Mouse (Mus musculus) hindbrain, embryonic 14.5 days (tissue): Measurements from ENCODE around the gene Foxn2. TPM values are rescaled to one million over a fixed set of nuclear protein-coding genes. Genes with fewer than 3 reads are reported as not detected.

ENCODE experiments used
- ATAC-seq: fragments of 200-750 bp; cut with Nextera tagmentation; 2 replicates; pipeline ENCODE4 v1.8.0; 2017; ENCODE audit warnings: moderate number of reproducible peaks, mild to moderate bottlenecking, moderate TSS enrichment, moderate library complexity; ENCODE audit not compliant: low FRiP score
- DNase-seq: peaks from one replicate; pipeline ENCODE4 v3.0.0-alpha.2; 2015; ENCODE audit warnings: low spot score
- H3K27ac ChIP-seq: fragments of 300-500 bp; sonication (generic); 2 replicates; pipeline ENCODE4 v1.5.1; 2014; ENCODE audit warnings: mild to moderate bottlenecking, moderate library complexity
- H3K27me3 ChIP-seq: fragments of 300-500 bp; sonication (generic); 2 replicates; pipeline ENCODE4 v1.6.1; 2014; ENCODE audit warnings: mild to moderate bottlenecking, low read length, mixed read lengths; ENCODE audit not compliant: control insufficient read depth, insufficient read depth
- H3K36me3 ChIP-seq: fragments of 300-500 bp; sonication (generic); replicated peaks from 2 replicates; pipeline ENCODE4 v1.6.1; 2014; ENCODE audit not compliant: control insufficient read depth, insufficient read depth
- H3K4me1 ChIP-seq: fragments of 300-500 bp; sonication (generic); replicated peaks from 2 replicates; pipeline ENCODE4 v1.6.1; 2014; ENCODE audit warnings: antibody characterized with exemption, low read length, mixed read lengths; ENCODE audit not compliant: control insufficient read depth, insufficient read depth
- H3K4me2 ChIP-seq: fragments of 300-500 bp; sonication (generic); replicated peaks from 2 replicates; pipeline ENCODE4 v1.6.1; 2014; ENCODE audit warnings: mild to moderate bottlenecking, moderate library complexity
- H3K4me3 ChIP-seq: fragments of 300-500 bp; sonication (generic); replicated peaks from 2 replicates; pipeline ENCODE4 v1.5.1; 2014; ENCODE audit warnings: mild to moderate bottlenecking, low read length
- H3K9ac ChIP-seq: fragments of 300-500 bp; sonication (generic); 2 replicates; pipeline ENCODE4 v1.6.1; 2014
- H3K9me3 ChIP-seq: fragments of 300-500 bp; sonication (generic); 2 replicates; pipeline ENCODE4 v1.6.1; 2016; ENCODE audit warnings: low read length; ENCODE audit not compliant: control insufficient read depth
- WGBS: fragments of 180-500 bp; shearing (Covaris S2); extraction: QIAGEN DNeasy Blood & Tissue Kit; methylation state at CpG from one replicate; pipeline ENCODE4 v1.1.7; 2014; 5-methylcytosine and 5-hydroxymethylcytosine counted together
- polyA plus RNA-seq: library from polyadenylated mRNA; unstranded; fragments of >200 nt; fragmentation: Nextera tagmentation; extraction: Ambion mirVana; gene quantifications from 2 replicates; pipeline ENCODE4 v1.2.1, GENCODE M21; 2014

The Foxn2 gene
- 6.9 and 7.0 TPM in 2 replicates for polyA plus RNA-seq

DNA sequence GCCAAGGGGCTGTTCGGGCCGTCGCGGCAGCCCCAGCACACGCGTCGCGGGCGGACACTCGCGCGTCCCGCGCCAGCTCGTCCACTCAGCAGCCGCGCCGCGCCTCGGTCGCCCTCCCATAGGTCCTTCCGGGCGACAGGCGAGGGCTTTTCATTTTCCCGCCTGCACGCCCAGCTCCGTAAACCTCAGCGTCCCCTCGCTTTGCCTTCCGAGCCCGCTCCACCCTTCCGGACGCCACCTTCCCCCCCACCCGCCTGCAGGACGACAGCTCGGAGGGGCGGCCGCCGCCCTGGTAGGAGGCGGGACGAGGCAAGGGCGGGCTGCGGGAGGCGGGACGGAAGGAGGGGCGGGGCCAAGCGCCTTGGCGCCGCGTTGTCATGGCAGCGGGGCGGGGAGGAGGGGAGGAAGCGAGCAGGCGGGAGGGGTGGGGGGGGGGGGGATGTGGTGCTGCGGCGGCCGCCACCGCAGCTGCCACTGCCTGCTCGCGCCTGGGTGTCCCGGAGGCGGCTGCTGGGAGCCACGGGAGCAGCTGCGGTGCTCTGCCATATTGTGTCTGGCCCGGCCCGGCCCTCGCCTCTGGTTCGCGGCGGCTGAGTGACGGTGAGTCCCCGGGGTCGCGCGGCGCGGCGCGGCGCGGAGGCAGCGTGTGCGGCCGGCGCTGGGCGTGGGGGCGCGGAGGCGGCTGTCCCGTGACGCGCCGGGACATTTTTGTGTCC is at the start of gene Foxn2:
Foxn2 (plus strand) TSS at position 427 of the 716 bp plus-strand sequence.
- WGBS: under 1% methylated on average over 80 of the region's 93 CpGs
- no peaks in the 10 kb centered on the region for H3K36me3 ChIP-seq
- peak; percentile 95 for ATAC-seq

GRCm38 (mm10) chr17:88397501-88397900 is 43.0 kb upstream of the Foxn2 start:
- H3K27me3 ChIP-seq: no peaks in the 10 kb centered on the region
- H3K4me3 ChIP-seq: no peak overlapping the region
- no peak overlapping the region for H3K4me2 ChIP-seq
- no peaks in the 10 kb centered on the region for H3K9me3 ChIP-seq
- no peak for DNase-seq
- H3K27ac ChIP-seq: no peak overlapping the region
- H3K4me1 ChIP-seq: 0 out of 2 replicates have a peak, but pooled peaks cover 4% of the 10 kb centered on the region
- no peak overlapping the region for H3K9ac ChIP-seq
- H3K36me3 ChIP-seq: no peaks in the 10 kb centered on the region
- ATAC-seq: no peak
- WGBS: 86% methylated on average over 6 of the region's 6 CpGs

More for the DNA sequence above, at the start of gene Foxn2:
- peaks cover 5% of the 10 kb centered on the region; the same call in 1 of the 2 replicates for H3K4me1 ChIP-seq
- peak within 1 kb of the TSS; percentile 96 for H3K4me3 ChIP-seq
- DNase-seq: peak; percentile 88
- peak within 1 kb of the TSS; percentile 85 for H3K4me2 ChIP-seq
- H3K9me3 ChIP-seq: no peaks in the 10 kb centered on the region
- H3K9ac ChIP-seq: peak within 1 kb of the TSS; percentile 78
- peak within 1 kb of the TSS; percentile 91 for H3K27ac ChIP-seq
- H3K27me3 ChIP-seq: no peaks in the 10 kb centered on the region

- no peaks in the 10 kb centered on the region for H3K36me3 ChIP-seq
- no peak overlapping the region for H3K4me2 ChIP-seq
- no peak for DNase-seq
- H3K27ac ChIP-seq: no peak overlapping the region
- WGBS: 90% methylated on average over 6 of the region's 6 CpGs
- no peak overlapping the region for H3K4me3 ChIP-seq
- H3K9me3 ChIP-seq: no peaks in the 10 kb centered on the region
- H3K27me3 ChIP-seq: no peaks in the 10 kb centered on the region
- H3K4me1 ChIP-seq: 0 out of 2 replicates have a peak, but pooled peaks cover 4% of the 10 kb centered on the region
- ATAC-seq: no peak
- H3K9ac ChIP-seq: no peak overlapping the region
Measured at GRCm38 (mm10) chr17:88398090-88398489, 42.4 kb upstream of the Foxn2 start.

GRCm38 (mm10) chr17:88398854-88399253 is 41.7 kb upstream of the Foxn2 start:
- Histone ChIP-seq H3K4me3 (no peak overlapping the region), H3K4me2 (no peak overlapping the region), H3K4me1 (0 out of 2 replicates have a peak, but pooled peaks cover 4% of the 10 kb centered on the region), H3K27me3 (no peaks in the 10 kb centered on the region), H3K27ac (no peak overlapping the region), H3K36me3 (no peaks in the 10 kb centered on the region), H3K9me3 (no peaks in the 10 kb centered on the region), H3K9ac (no peak overlapping the region)
- DNase-seq (no peak), ATAC-seq (no peak)
- 71% methylated on average over 4 of the region's 4 CpGs for WGBS

- peaks cover 13% of the 10 kb centered on the region; the same call in 1 of the 2 replicates for H3K4me1 ChIP-seq
- ATAC-seq (no peak), DNase-seq (no peak)
- WGBS: 43% methylated on average over 6 of the region's 6 CpGs
- 0 out of 2 replicates have a peak, but pooled peaks cover 1% of the 10 kb centered on the region for H3K27me3 ChIP-seq
- no peak overlapping the region; the same call in 1 of the 2 replicates for H3K9ac ChIP-seq
- H3K4me3 ChIP-seq: no peak overlapping the region
- H3K9me3 ChIP-seq: no peaks in the 10 kb centered on the region
- no peak overlapping the region for H3K4me2 ChIP-seq
- H3K36me3 ChIP-seq: no peaks in the 10 kb centered on the region
- H3K27ac ChIP-seq: no peak overlapping the region
Measured at GRCm38 (mm10) chr17:88400122-88400521, 40.4 kb upstream of the Foxn2 start.

DNA sequence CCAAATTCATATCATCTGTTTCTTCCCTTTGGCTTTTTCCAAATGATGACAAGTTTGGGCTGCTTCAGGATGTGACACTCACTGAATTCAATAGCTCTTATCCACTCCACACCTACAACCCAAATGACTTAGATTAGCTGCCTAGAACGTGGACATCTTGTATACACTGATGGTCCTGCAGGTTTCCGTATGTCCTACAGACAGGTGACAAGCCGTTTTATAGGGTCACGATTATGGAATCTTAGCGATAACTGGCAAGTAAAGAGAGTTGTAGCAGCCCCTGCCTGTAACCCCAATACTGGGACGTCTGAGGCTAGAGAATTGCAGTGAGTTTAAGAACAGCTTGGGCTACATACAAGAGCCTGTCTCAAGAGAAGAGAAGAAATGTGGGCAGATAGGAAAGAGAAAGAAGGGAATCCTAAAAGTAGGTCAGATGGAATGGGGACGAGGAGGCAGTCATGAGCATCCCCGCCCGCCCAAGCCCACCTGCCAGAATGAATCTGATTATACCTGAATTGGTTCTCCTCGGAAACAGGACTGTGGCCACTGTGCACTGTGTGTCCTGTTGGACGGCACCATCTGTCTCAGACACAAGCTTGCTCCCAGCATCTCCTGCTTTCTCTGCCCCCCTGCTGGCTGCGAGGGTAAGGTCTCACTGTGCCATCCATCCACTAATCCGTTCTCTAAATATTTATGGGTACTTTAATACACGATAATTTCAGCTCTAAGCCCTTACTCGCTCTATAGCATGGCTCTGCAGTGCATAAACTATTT is 39.6 kb upstream of the Foxn2 start:
- peaks cover 14% of the 10 kb centered on the region; the same call in 1 of the 2 replicates for H3K4me1 ChIP-seq
- no peaks in the 10 kb centered on the region for H3K9me3 ChIP-seq
- no peak overlapping the region for H3K9ac ChIP-seq
- DNase-seq (no peak), ATAC-seq (no peak)
- 74% methylated on average over 15 of the region's 15 CpGs for WGBS
- H3K27ac ChIP-seq: no peak overlapping the region
- H3K36me3 ChIP-seq: no peaks in the 10 kb centered on the region
- H3K27me3 ChIP-seq: 0 out of 2 replicates have a peak, but pooled peaks cover 4% of the 10 kb centered on the region
- no peak overlapping the region for H3K4me3 ChIP-seq
- H3K4me2 ChIP-seq: no peak overlapping the region

- Histone ChIP-seq H3K4me3 (no peak overlapping the region), H3K27ac (no peak overlapping the region), H3K4me1 (peaks cover 14% of the 10 kb centered on the region; the same call in 1 of the 2 replicates), H3K9me3 (no peaks in the 10 kb centered on the region), H3K36me3 (no peaks in the 10 kb centered on the region), H3K9ac (no peak overlapping the region), H3K27me3 (0 out of 2 replicates have a peak, but pooled peaks cover 4% of the 10 kb centered on the region), H3K4me2 (no peak overlapping the region)
- 79% methylated on average over 6 of the region's 6 CpGs for WGBS
- no peak for DNase-seq
- ATAC-seq: no peak
Measured at GRCm38 (mm10) chr17:88403269-88403668, 37.2 kb upstream of the Foxn2 start.

DNA sequence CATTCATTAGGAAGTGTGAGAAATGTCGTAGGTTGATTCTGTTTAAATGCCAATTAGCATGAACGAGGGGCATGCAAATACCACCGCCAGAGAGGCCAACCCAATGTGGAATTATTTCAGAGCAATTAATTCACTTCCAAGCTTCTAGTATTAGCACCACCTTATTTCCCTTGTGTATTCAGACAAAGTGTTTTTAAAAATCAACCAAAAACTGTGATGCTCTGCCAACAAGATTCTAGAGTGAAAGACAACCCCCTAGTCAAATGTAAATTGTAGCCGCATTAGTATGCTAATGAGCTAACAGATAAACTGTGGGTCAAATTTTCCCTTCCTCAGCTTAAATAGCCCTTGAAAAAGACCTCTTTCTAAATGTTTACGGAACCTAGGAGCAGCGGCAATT is 36.0 kb upstream of the Foxn2 start:
- Histone ChIP-seq H3K9me3 (no peaks in the 10 kb centered on the region), H3K4me3 (no peak overlapping the region), H3K9ac (no peak overlapping the region), H3K27me3 (0 out of 2 replicates have a peak, but pooled peaks cover 4% of the 10 kb centered on the region), H3K27ac (no peak overlapping the region), H3K4me2 (peak overlapping the region; percentile 40), H3K4me1 (peaks cover 14% of the 10 kb centered on the region; the same call in 1 of the 2 replicates), H3K36me3 (no peaks in the 10 kb centered on the region)
- DNase-seq: peak; percentile 37
- 5% methylated on average over 6 of the region's 6 CpGs for WGBS
- no peak; the same call in 1 of the 2 replicates for ATAC-seq

- peaks cover 14% of the 10 kb centered on the region; the same call in 1 of the 2 replicates for H3K4me1 ChIP-seq
- no peak; the same call in 1 of the 2 replicates for ATAC-seq
- H3K4me2 ChIP-seq: peak overlapping the region; percentile 40
- H3K36me3 ChIP-seq: no peaks in the 10 kb centered on the region
- no peak for DNase-seq
- H3K9me3 ChIP-seq: no peaks in the 10 kb centered on the region
- H3K4me3 ChIP-seq: no peak overlapping the region
- H3K9ac ChIP-seq: no peak overlapping the region
- no peak overlapping the region for H3K27ac ChIP-seq
- 28% methylated on average over 19 of the region's 19 CpGs for WGBS
- 0 out of 2 replicates have a peak, but pooled peaks cover 4% of the 10 kb centered on the region for H3K27me3 ChIP-seq
Measured at GRCm38 (mm10) chr17:88405076-88405475, 35.4 kb upstream of the Foxn2 start.
